Mouse (Mus musculus) heart, embryonic 13.5 days (tissue): ENCODE data around the gene Arid5b. TPM values are rescaled to one million over a fixed set of nuclear protein-coding genes. Genes with fewer than 3 reads are reported as not detected.

Experiments used
- ATAC-seq: fragments of 200-750 bp; cut with Nextera tagmentation; 2 replicates; pipeline ENCODE4 v1.8.0; 2017; ENCODE audit warnings: moderate TSS enrichment; ENCODE audit not compliant: insufficient number of reproducible peaks, low FRiP score, low TSS enrichment; ENCODE audit errors: extremely low read depth
- H3K27ac ChIP-seq: fragments of 300-500 bp; sonication (generic); replicated peaks from 2 replicates; pipeline ENCODE4 v1.5.1; 2015; ENCODE audit warnings: moderate library complexity, mild to moderate bottlenecking, inconsistent platforms
- H3K27me3 ChIP-seq: fragments of 300-500 bp; sonication (generic); replicated peaks from 2 replicates; pipeline ENCODE4 v1.6.1; 2015; ENCODE audit warnings: mild to moderate bottlenecking, inconsistent platforms
- H3K36me3 ChIP-seq: fragments of 300-500 bp; sonication (generic); 2 replicates; pipeline ENCODE4 v1.6.1; 2015; ENCODE audit warnings: mild to moderate bottlenecking, inconsistent platforms
- H3K4me1 ChIP-seq: fragments of 300-500 bp; sonication (generic); 2 replicates; pipeline ENCODE4 v1.6.1; 2015; ENCODE audit warnings: inconsistent platforms
- H3K4me2 ChIP-seq: fragments of 300-500 bp; sonication (generic); 2 replicates; pipeline ENCODE4 v1.6.1; 2015; ENCODE audit warnings: inconsistent platforms, mild to moderate bottlenecking, moderate library complexity
- H3K4me3 ChIP-seq: fragments of 300-500 bp; sonication (generic); 2 replicates; pipeline ENCODE4 v1.5.1; 2015; ENCODE audit warnings: moderate library complexity, mild to moderate bottlenecking, inconsistent platforms
- H3K9ac ChIP-seq: fragments of 300-500 bp; sonication (generic); 2 replicates; pipeline ENCODE4 v1.6.1; 2015; ENCODE audit warnings: inconsistent platforms, mild to moderate bottlenecking, moderate library complexity
- H3K9me3 ChIP-seq: fragments of 300-500 bp; sonication (generic); 2 replicates; pipeline ENCODE4 v1.6.1; 2016; ENCODE audit warnings: inconsistent platforms
- WGBS: fragments of 180-500 bp; shearing (Covaris S2); methylation state at CpG from one replicate; pipeline ENCODE4 v1.1.7; 2015; ENCODE audit warnings: mixed read lengths; 5-methylcytosine and 5-hydroxymethylcytosine counted together
- polyA plus RNA-seq: library from polyadenylated mRNA; unstranded; fragments of >200 nt; fragmentation: Nextera tagmentation; extraction: Ambion mirVana; gene quantifications from 2 replicates; pipeline ENCODE4 v1.2.1, GENCODE M21; 2015

Arid5b gene
- polyA plus RNA-seq, 1 experiment from 2014 or later, result 17.9 TPM

DNA sequence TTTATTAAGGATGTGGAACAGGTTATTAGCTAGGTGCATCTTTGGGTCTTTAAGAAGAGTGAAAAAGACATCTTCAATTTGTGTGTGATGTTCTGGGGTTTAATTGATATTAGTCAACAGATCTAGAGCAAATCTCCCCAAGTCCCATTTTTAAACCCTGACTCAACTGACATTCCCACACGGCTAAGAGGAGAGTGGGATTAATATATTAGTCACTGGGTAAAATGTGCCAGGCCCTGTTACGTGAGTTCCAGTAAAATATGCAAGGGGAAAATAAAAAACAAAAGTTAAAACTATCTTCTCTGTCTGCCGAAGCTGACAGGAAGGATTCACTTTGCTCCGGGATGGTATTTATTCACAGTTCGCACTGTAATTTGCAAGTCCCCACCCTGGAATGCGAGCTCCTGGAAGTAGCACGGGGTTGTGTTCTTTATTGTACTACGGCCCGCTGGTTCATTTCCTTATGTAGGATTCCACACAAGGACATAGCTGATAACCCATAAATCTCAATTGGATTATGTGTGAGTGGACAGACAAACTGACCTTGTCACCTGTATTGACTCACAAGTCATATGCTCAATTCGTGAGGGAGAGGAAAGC lies 121.8 kb downstream of the Arid5b start:
- Histone ChIP-seq H3K36me3 (peaks cover 12% of the 10 kb centered on the region), H3K4me3 (no peak overlapping the region), H3K27ac (0 out of 2 replicates have a peak overlapping the region, but pooled peaks have one; percentile 5), H3K9me3 (0 out of 2 replicates have a peak, but pooled peaks cover 4% of the 10 kb centered on the region), H3K4me1 (peaks cover 54% of the 10 kb centered on the region), H3K27me3 (no peaks in the 10 kb centered on the region), H3K4me2 (no peak overlapping the region; the same call in 1 of the 2 replicates), H3K9ac (no peak overlapping the region)
- WGBS, result 49% methylated on average over 10 of the region's 10 CpGs
- no peak for ATAC-seq

DNA sequence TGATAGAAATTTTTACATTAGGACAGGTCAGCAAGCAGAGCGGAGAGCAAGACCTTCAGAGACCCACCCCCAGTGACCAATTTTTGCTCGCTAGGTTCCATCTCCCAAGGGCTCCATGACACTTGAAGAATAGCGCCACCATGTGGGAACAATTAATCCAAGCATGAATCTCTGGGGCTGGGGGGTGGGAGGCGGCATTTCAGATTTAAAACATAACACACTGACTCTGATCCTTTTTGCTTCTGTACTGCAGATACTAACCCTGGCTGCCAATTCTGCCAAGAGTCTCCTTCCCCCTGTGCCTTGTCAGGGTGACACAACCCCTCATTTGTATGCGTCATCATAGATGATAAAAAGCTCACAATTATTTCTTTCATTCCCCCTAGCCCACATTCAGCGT lies 122.4 kb downstream of the Arid5b start:
- Histone ChIP-seq H3K4me2 (peak overlapping the region; percentile 21), H3K36me3 (peaks cover 18% of the 10 kb centered on the region), H3K27me3 (no peaks in the 10 kb centered on the region), H3K9ac (no peak overlapping the region), H3K4me3 (no peak overlapping the region), H3K27ac (peak overlapping the region; percentile 54), H3K9me3 (0 out of 2 replicates have a peak, but pooled peaks cover 4% of the 10 kb centered on the region), H3K4me1 (peaks cover 54% of the 10 kb centered on the region)
- no peak for ATAC-seq
- 70% methylated on average over 6 of the region's 6 CpGs for WGBS

DNA sequence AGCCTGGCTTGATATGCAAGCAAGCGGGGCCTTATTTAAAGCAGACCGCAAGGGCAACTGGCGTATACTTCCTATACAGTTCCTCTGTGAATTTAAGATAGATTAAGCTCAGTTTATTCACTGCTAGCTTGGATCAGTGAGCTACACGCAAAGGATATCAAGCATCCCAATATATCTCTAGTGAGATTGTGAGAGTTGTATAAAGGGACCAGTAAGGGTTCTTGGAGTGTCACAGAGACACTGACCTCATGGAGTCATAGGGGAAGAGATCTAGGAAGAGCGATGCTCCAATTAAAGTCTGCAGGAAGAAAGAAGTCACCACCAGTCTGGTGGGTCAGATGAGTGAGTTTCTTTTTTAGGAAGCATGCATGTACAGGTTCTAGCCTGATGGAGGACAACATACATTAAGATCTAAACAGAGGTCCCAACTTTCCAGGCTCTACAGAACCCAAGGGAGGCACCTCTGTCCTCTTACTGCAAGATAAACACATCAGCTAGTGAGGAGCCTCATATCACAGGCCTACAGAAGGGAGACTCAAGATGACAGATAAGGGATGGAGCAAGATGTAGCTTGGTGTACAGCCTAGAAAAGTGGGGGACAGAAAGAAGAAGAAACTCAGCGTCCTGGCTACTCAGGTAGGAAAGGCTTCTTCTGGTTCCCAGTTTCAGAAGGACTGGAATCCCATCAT lies 123.0 kb downstream of the Arid5b start:
- peaks cover 54% of the 10 kb centered on the region for H3K4me1 ChIP-seq
- peak overlapping the region; percentile 21 for H3K4me2 ChIP-seq
- H3K36me3 ChIP-seq, result peaks cover 18% of the 10 kb centered on the region
- no peaks in the 10 kb centered on the region for H3K27me3 ChIP-seq
- 81% methylated on average over 6 of the region's 6 CpGs for WGBS
- 0 out of 2 replicates have a peak, but pooled peaks cover 4% of the 10 kb centered on the region for H3K9me3 ChIP-seq
- no peak overlapping the region for H3K4me3 ChIP-seq
- no peak for ATAC-seq
- no peak overlapping the region for H3K9ac ChIP-seq
- H3K27ac ChIP-seq, result peak overlapping the region; percentile 54

DNA sequence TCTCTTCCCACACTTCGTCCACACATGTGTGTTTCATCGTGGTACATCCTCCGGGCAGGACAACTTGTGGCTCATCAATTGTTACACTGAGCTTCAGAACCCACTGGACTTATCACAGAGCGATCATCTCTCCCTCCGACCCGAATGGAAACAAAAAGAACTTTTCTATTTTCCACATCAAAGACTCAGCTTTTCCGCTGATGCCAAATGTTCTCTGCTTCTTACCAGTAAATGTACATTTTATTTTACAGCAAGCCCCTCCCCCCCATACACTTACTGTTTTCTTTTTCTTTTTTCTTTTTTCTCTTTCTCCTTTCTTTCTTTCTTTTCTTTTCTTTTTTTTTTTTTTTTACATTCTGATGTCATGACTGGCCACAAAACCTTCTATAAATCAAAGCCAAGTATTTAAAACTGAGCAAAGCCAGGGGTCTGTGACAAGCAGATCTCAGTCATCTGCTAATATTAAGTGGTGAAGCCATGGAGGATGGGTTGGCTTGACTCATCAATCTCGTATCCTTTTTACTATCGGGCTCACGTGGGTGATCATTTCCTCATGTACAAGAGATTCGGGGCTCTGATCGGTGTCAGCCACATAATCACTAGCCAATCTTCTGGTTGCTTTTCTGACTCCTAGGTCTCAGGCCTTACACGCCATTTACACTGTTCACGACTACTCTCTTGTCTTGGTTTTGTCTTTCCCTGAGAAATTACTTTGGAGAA lies 124.3 kb downstream of the Arid5b start:
- no peak for ATAC-seq
- Histone ChIP-seq H3K9me3 (0 out of 2 replicates have a peak, but pooled peaks cover 4% of the 10 kb centered on the region), H3K4me2 (no peak overlapping the region), H3K27ac (no peak overlapping the region), H3K4me1 (peaks cover 48% of the 10 kb centered on the region), H3K9ac (no peak overlapping the region), H3K4me3 (no peak overlapping the region), H3K36me3 (peaks cover 20% of the 10 kb centered on the region), H3K27me3 (no peaks in the 10 kb centered on the region)
- WGBS, result 86% methylated on average over 14 of the region's 14 CpGs

DNA sequence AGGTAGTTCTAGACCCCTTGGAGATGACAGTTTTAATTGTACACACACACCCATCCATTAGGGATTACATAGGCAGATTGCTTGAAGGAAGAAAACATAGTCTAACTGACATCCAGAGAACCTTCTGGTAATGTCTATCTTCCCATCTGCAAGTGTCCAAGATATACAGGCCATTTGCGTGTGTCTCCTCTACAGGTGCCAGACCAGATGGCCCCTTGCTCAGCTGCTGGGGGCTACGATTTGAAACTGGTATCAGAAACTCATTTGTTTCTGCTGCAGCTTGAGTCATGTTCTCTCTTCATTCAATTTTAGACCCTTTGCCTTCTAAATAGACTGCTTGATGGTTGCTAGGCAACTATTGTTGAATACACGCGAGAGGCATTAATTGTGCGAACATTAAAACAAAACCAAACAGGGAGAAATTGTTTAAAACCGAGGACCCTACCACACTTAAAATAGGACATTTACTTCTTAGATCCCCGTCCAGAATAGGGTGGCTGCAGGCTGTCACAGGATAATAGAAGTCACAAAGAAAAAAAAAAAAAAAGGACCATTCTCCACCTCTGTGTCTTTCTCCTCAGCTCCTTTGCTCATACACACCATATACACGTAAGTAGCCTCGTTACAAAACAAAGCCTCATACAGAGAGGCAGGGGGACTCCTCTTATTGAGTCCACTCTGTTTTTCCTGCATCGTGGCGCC lies 125.0 kb downstream of the Arid5b start:
- H3K4me3 ChIP-seq, result no peak overlapping the region
- WGBS, result 81% methylated on average over 11 of the region's 11 CpGs
- ATAC-seq, result no peak

DNA sequence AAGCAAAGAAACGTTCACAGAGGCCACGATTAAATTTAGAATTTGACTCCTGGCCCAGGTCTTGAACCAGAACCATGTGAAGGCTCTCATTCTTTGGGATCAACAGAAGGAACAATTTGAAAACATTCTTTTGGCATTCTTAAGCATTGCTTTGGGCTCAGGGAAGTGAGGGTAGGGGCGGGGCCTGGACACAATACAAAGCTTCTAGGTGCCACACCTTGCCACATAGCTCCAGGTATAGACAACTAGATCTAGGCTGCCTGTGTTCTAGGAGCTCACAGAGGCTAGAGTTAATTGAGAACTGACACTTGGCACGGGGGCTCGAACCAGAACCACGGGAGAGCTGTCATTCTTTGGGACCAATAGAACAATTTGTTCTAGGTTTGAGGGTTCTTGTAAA lies 130.0 kb downstream of the Arid5b start:
- Histone ChIP-seq H3K4me2 (no peak overlapping the region), H3K9ac (no peak overlapping the region), H3K27ac (peak overlapping the region; percentile 34), H3K27me3 (no peaks in the 10 kb centered on the region), H3K4me3 (no peak overlapping the region), H3K4me1 (peaks cover 29% of the 10 kb centered on the region), H3K36me3 (peaks cover 20% of the 10 kb centered on the region), H3K9me3 (0 out of 2 replicates have a peak, but pooled peaks cover 4% of the 10 kb centered on the region)
- whole genome bisulfite sequencing, result 83% methylated on average over 6 of the region's 6 CpGs
- no peak for ATAC-seq

More for the DNA sequence above, 125.0 kb downstream of the Arid5b start:
- Histone ChIP-seq H3K27ac (no peak overlapping the region), H3K4me2 (no peak overlapping the region), H3K9ac (no peak overlapping the region), H3K36me3 (peaks cover 20% of the 10 kb centered on the region), H3K9me3 (0 out of 2 replicates have a peak, but pooled peaks cover 4% of the 10 kb centered on the region), H3K27me3 (no peaks in the 10 kb centered on the region), H3K4me1 (peaks cover 42% of the 10 kb centered on the region)

DNA sequence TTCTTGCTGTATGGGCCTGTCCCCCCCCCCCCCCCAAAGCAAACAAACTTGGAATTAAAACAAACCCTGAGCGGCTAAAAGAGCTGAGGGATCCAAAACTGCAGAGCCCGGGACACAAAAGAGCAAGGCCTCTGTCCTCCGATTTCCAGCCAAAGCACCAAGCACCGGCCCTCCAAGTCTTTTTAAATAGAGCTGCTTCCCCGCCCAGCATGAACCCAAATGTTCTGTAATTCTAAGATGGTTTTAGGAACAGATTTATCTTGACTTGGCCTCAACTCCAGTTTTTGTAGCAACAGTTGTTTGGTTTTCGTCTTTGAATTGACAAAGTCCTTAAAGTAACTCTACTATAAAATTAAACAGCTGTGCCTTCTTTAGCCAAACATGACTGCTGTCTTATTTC lies 130.8 kb downstream of the Arid5b start:
- no peak overlapping the region for H3K4me2 ChIP-seq
- H3K4me3 ChIP-seq, result no peak overlapping the region
- H3K9me3 ChIP-seq, result 0 out of 2 replicates have a peak, but pooled peaks cover 4% of the 10 kb centered on the region
- peak overlapping the region; percentile 34; the same call in 1 of the 2 replicates for H3K27ac ChIP-seq
- no peak overlapping the region for H3K9ac ChIP-seq
- H3K36me3 ChIP-seq, result peaks cover 15% of the 10 kb centered on the region
- 57% methylated on average over 6 of the region's 6 CpGs for WGBS
- no peak for ATAC-seq
- H3K4me1 ChIP-seq, result peaks cover 29% of the 10 kb centered on the region
- no peaks in the 10 kb centered on the region for H3K27me3 ChIP-seq

DNA sequence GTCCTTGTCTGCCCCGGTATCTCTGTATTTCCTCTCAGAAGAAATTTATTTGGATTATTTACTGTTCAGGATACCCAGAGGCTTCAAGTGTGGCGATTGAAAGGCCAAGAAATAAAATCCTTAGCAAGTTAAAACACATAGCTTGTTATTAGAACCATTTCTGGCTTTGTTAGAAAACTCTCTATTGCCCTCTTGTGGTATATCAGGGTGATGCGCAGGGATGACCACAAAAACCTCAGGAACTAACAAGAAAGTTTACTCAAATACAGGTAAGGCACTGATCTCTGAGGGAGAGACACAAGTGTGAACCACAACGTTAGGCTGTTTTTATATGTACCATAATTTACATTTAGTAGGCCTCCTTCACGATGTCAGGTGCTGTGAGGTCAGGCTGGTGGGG lies 131.7 kb downstream of the Arid5b start:
- no peak overlapping the region for H3K4me3 ChIP-seq
- no peak overlapping the region for H3K27ac ChIP-seq
- H3K9ac ChIP-seq, result 0 out of 2 replicates have a peak overlapping the region, but pooled peaks have one; percentile 25
- WGBS, result 8% methylated on average over 5 of the region's 5 CpGs
- ATAC-seq, result no peak
- no peaks in the 10 kb centered on the region for H3K27me3 ChIP-seq
- H3K36me3 ChIP-seq, result peaks cover 9% of the 10 kb centered on the region
- no peak overlapping the region for H3K4me2 ChIP-seq
- 0 out of 2 replicates have a peak, but pooled peaks cover under 1% of the 10 kb centered on the region for H3K9me3 ChIP-seq
- peaks cover 29% of the 10 kb centered on the region for H3K4me1 ChIP-seq

DNA sequence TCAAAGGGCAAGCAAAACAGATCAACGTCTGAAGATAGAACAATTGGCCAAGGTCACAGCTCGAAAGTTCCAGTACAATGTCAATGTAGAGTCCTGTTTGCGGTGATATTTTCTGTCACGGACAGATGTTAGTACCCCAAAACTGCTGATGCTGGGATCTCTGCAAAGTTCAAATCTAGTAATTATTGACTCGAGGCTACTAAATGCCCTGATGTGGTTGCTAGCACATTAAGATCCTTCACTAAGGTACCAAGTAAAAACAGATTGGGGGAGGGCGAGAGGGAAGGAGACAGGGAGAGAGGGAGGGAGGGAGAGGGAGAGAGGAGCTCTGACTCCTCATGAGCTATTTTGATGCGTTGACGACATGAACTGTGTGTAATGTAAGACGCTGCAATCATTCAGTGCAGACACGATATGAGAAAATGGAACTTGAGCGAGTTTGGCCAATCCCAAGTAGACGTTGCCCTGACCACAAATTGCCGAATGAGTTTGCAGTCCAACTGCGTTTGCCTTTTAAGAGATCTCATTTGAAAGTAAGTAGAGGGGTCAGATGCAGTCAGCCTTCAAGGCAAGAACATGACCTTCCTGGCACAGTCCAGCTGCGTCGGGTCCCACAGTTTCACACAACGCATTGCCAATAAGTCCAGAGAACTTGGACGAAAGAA lies 133.1 kb downstream of the Arid5b start:
- WGBS, result 72% methylated on average over 18 of the region's 18 CpGs
- no peak overlapping the region for H3K27ac ChIP-seq
- no peak for ATAC-seq
- H3K4me2 ChIP-seq, result no peak overlapping the region
- H3K4me3 ChIP-seq, result no peak overlapping the region
- no peaks in the 10 kb centered on the region for H3K27me3 ChIP-seq
- peaks cover 37% of the 10 kb centered on the region for H3K4me1 ChIP-seq
- no peak overlapping the region for H3K9ac ChIP-seq
- H3K36me3 ChIP-seq, result 0 out of 2 replicates have a peak, but pooled peaks cover 3% of the 10 kb centered on the region
- H3K9me3 ChIP-seq, result no peaks in the 10 kb centered on the region

DNA sequence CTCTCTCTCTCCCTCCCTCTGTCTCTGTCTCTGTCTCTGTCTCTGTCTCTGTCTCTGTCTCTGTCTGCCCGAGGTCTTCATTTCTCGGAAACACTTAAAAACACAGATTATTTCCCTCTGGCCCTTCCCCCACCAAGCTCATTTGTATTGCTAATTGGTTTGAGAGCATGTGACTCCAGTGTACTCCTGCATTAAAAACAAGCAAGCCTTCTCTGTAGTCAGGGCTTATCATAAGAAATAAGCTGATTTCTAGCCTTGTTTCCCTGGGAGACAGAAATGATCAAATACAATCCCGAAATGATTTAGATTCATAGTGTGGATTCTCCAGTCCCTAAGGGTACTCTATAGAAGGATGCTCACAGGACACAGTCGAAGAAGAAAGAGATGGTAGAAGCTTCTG lies 136.0 kb downstream of the Arid5b start:
- 76% methylated on average over 4 of the region's 4 CpGs for WGBS

More for the DNA sequence above, 136.0 kb downstream of the Arid5b start:
- Histone ChIP-seq H3K9me3 (no peaks in the 10 kb centered on the region), H3K4me2 (no peak overlapping the region), H3K4me1 (peaks cover 47% of the 10 kb centered on the region), H3K36me3 (peaks cover 6% of the 10 kb centered on the region; the same call in 1 of the 2 replicates), H3K27ac (no peak overlapping the region), H3K27me3 (no peaks in the 10 kb centered on the region), H3K4me3 (no peak overlapping the region), H3K9ac (no peak overlapping the region)
- no peak for ATAC-seq
